Mouse (Mus musculus): ENCODE data around the gene 4933417A18Rik. TPM values are rescaled to one million over a fixed set of nuclear protein-coding genes. Genes with fewer than 3 reads are reported as not detected.

The 4933417A18Rik gene
- polyA plus RNA-seq, 1 experiment, result not detected

- 2% methylated on average over 33 of the region's 33 CpGs for WGBS
- H3K36me3 ChIP-seq (ENCODE audit: control insufficient read depth, insufficient read depth, low read length), result peaks cover 4% of the 10 kb centered on the region
- H3K4me3 ChIP-seq (ENCODE audit: insufficient read depth, low read depth, low read length), result peak overlapping the region; percentile 75
- no peaks in the 10 kb centered on the region for H3K27me3 ChIP-seq (replicated peaks; ENCODE audit: control insufficient read depth, insufficient read depth, low read length)
- peaks cover 25% of the 10 kb centered on the region for H3K4me1 ChIP-seq (ENCODE audit: control insufficient read depth, insufficient read depth, low read length)
- TF ChIP-seq CTCF (conservative IDR thresholded peaks at IDR 0.05; ENCODE audit: insufficient read depth, insufficient read length, low read depth, low read length), result no peak
- TF ChIP-seq POLR2A (IDR thresholded peaks at IDR 0.05; ENCODE audit: low read depth, low read length), result peak; percentile 91
- H3K27ac ChIP-seq (ENCODE audit: insufficient read depth, low read depth, low read length), result peak overlapping the region; percentile 91
- DNase-seq, result peak; percentile 99
Measured at GRCm38 (mm10) chr13:34993983-34994811, 70.0 kb downstream of the 4933417A18Rik start.

DNA sequence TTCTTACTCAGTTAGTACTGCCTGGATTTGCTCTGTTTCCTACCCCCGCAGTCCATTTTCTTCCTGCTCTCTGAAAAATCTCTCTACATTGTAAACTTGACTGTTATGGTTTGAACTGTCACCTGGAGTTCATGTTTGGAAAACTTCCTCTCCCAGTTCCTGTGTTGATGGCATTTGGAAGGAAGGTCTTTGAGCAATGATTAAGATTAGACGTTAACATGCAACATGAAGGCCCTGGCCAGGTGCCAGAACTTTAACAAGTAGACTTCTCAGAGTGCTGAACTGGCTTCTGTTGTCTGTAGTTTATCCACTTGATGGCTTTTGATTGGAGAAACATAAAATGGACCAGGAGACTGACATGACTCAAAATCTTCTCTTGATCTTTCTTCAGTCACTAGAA lies 71.7 kb downstream of the 4933417A18Rik start:
- Histone ChIP-seq H3K4me3 (ENCODE audit: insufficient read depth, low read depth, low read length) (no peak overlapping the region), H3K27me3 (replicated peaks; ENCODE audit: control insufficient read depth, insufficient read depth, low read length) (no peaks in the 10 kb centered on the region), H3K4me1 (ENCODE audit: control insufficient read depth, insufficient read depth, low read length) (peaks cover 21% of the 10 kb centered on the region), H3K27ac (ENCODE audit: insufficient read depth, low read depth, low read length) (no peak overlapping the region), H3K36me3 (ENCODE audit: control insufficient read depth, insufficient read depth, low read length) (no peaks in the 10 kb centered on the region)
- TF ChIP-seq CTCF (conservative IDR thresholded peaks at IDR 0.05; ENCODE audit: insufficient read depth, insufficient read length, low read depth, low read length) (no peak), POLR2A (IDR thresholded peaks at IDR 0.05; ENCODE audit: low read depth, low read length) (no peak)
- WGBS, result 40% methylated on average over 2 of the region's 2 CpGs
- DNase-seq, result peak; percentile 75

Other genes with a start within 250 kb of the 4933417A18Rik start
- 0.09 TPM in 1 of 2 replicates, not detected in the other for gene Fam50b, start 189.6 kb upstream of the 4933417A18Rik start, polyA plus RNA-seq (2012; rRNA removed)
- 10.3 and 15.3 TPM in 2 replicates for gene Prpf4b, start 49.1 kb upstream of the 4933417A18Rik start, polyA plus RNA-seq (2012; rRNA removed)
- 1.8 and 2.0 TPM in 2 replicates for gene Fam217a, start 99 bp upstream of the 4933417A18Rik start, polyA plus RNA-seq (2012; rRNA removed)
- gene Eci3, start 39.4 kb downstream of the 4933417A18Rik start, polyA plus RNA-seq (2012; rRNA removed), result 106 and 129 TPM in 2 replicates
- gene Eci2, start 102.7 kb downstream of the 4933417A18Rik start, polyA plus RNA-seq (2012; rRNA removed), result 76.2 and 82.5 TPM in 2 replicates

Data from kidney, adult 2 months (tissue).